Mouse (Mus musculus) neural tube, embryonic 14.5 days (tissue): ENCODE data around the gene Morn3. TPM values are rescaled to one million over a fixed set of nuclear protein-coding genes. Genes with fewer than 3 reads are reported as not detected.

Experiments used
- ATAC-seq: fragments of 200-750 bp; cut with Nextera tagmentation; 2 replicates; pipeline ENCODE4 v1.8.0; 2017; ENCODE audit warnings: low read depth, mild to moderate bottlenecking, moderate TSS enrichment, moderate library complexity
- H3K27ac ChIP-seq: fragments of 300-500 bp; sonication (generic); 2 replicates; pipeline ENCODE4 v1.5.1; 2014; ENCODE audit warnings: low read depth, mild to moderate bottlenecking, control low read depth, low read length, moderate library complexity, mixed read lengths
- H3K27me3 ChIP-seq: fragments of 300-500 bp; sonication (generic); 2 replicates; pipeline ENCODE4 v1.6.1; 2014; ENCODE audit warnings: low read length; ENCODE audit not compliant: control insufficient read depth, insufficient read depth
- H3K36me3 ChIP-seq: fragments of 300-500 bp; sonication (generic); 2 replicates; pipeline ENCODE4 v1.6.1; 2014; ENCODE audit warnings: low read length, mixed read lengths; ENCODE audit not compliant: control insufficient read depth, insufficient read depth
- H3K4me1 ChIP-seq: fragments of 300-500 bp; sonication (generic); 2 replicates; pipeline ENCODE4 v1.6.1; 2014; ENCODE audit warnings: low read length; ENCODE audit not compliant: control insufficient read depth, insufficient read depth
- H3K4me2 ChIP-seq: fragments of 300-500 bp; sonication (generic); 2 replicates; pipeline ENCODE4 v1.6.1; 2014; ENCODE audit warnings: mild to moderate bottlenecking, low read depth, low read length, control low read depth
- H3K4me3 ChIP-seq: fragments of 300-500 bp; sonication (generic); 2 replicates; pipeline ENCODE4 v1.5.1; 2014; ENCODE audit warnings: low read depth, low read length, control low read depth, mixed read lengths
- H3K9ac ChIP-seq: fragments of 300-500 bp; sonication (generic); replicated peaks from 2 replicates; pipeline ENCODE4 v1.6.1; 2014; ENCODE audit warnings: low read depth, mild to moderate bottlenecking, control low read depth, low read length, mixed read lengths
- H3K9me3 ChIP-seq: fragments of 300-500 bp; sonication (generic); 2 replicates; pipeline ENCODE4 v1.6.1; 2016; ENCODE audit warnings: low read length; ENCODE audit not compliant: control insufficient read depth
- WGBS: fragments of 180-500 bp; shearing (Covaris S2); extraction: QIAGEN DNeasy Blood & Tissue Kit; methylation state at CpG from one replicate; pipeline ENCODE4 v1.1.7; 2014; 5-methylcytosine and 5-hydroxymethylcytosine counted together
- polyA plus RNA-seq: library from polyadenylated mRNA; unstranded; fragments of >200 nt; fragmentation: Nextera tagmentation; extraction: Ambion mirVana; gene quantifications from 2 replicates; pipeline ENCODE4 v1.2.1, GENCODE M21; 2014

The Morn3 gene
- polyA plus RNA-seq, 1 experiment from 2014 or later, result 0.37 TPM

DNA sequence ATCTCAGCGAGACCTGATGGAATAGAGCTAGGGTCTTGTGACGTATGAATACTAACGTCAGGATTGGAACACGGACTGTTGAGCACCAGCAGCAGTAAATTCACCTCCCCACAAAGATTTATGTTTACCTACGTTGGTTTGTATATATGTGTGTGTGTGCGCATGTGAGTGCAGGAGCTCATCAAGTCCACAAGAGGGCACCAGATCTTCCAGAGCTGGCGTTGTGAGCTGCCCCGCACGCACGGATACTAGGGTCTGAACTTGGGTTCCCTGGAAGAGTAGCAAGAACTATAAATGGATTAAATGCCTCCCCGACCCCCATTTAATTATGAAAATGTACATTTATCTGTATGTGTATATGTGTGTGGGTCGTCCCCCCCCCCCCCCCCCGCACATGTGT, 33.7 kb upstream of the Morn3 start:
- no peaks in the 10 kb centered on the region for H3K36me3 ChIP-seq
- no peaks in the 10 kb centered on the region; the same call in 1 of the 2 replicates for H3K9me3 ChIP-seq
- H3K9ac ChIP-seq, result no peak overlapping the region
- H3K4me1 ChIP-seq, result peaks cover 16% of the 10 kb centered on the region; the same call in 1 of the 2 replicates
- 96% methylated on average over 12 of the region's 13 CpGs for WGBS
- no peak overlapping the region for H3K27ac ChIP-seq
- H3K27me3 ChIP-seq, result no peaks in the 10 kb centered on the region
- H3K4me2 ChIP-seq, result no peak overlapping the region
- H3K4me3 ChIP-seq, result no peak overlapping the region
- no peak for ATAC-seq

DNA sequence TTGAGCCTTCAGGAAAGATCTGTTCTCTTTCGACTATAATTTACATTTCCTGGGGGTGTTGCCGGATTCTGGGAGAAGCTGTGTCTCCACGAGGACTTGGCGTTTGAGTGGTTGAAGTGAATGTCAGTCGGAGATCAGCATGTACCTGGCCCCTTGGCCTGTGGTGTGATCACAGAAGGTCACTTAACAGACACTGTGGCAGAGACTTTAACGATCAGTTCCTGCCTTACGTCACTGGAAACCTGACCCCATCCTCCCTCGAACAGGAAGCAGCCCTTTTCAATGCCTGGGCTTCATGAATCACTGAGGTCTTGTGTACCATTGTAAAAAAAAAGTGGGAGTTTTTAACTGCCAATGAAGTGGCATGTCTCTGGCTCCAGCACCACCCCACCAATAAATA, 33.2 kb upstream of the Morn3 start:
- H3K4me2 ChIP-seq, result no peak overlapping the region
- peaks cover 16% of the 10 kb centered on the region; the same call in 1 of the 2 replicates for H3K4me1 ChIP-seq
- no peaks in the 10 kb centered on the region for H3K27me3 ChIP-seq
- WGBS, result 84% methylated on average over 8 of the region's 8 CpGs
- no peak for ATAC-seq
- H3K4me3 ChIP-seq, result no peak overlapping the region
- H3K36me3 ChIP-seq, result no peaks in the 10 kb centered on the region
- H3K27ac ChIP-seq, result no peak overlapping the region
- no peak overlapping the region for H3K9ac ChIP-seq
- no peaks in the 10 kb centered on the region; the same call in 1 of the 2 replicates for H3K9me3 ChIP-seq

GRCm38 (mm10) chr5:123079568-123079967, 32.8 kb upstream of the Morn3 start:
- no peaks in the 10 kb centered on the region for H3K27me3 ChIP-seq
- H3K9ac ChIP-seq, result no peak overlapping the region
- 83% methylated on average over 1 of the region's 1 CpGs for WGBS
- no peak overlapping the region for H3K27ac ChIP-seq
- no peaks in the 10 kb centered on the region; the same call in 1 of the 2 replicates for H3K9me3 ChIP-seq
- no peak overlapping the region for H3K4me2 ChIP-seq
- no peak for ATAC-seq
- no peaks in the 10 kb centered on the region for H3K36me3 ChIP-seq
- H3K4me3 ChIP-seq, result no peak overlapping the region
- H3K4me1 ChIP-seq, result peaks cover 16% of the 10 kb centered on the region; the same call in 1 of the 2 replicates

- peak overlapping the region; percentile 73 for H3K4me3 ChIP-seq
- H3K4me1 ChIP-seq, result peaks cover 16% of the 10 kb centered on the region; the same call in 1 of the 2 replicates
- ATAC-seq, result peak; percentile 91
- peak overlapping the region; percentile 83 for H3K4me2 ChIP-seq
- WGBS, result 4% methylated on average over 34 of the region's 35 CpGs
- peak overlapping the region; percentile 73 for H3K27ac ChIP-seq
- peak overlapping the region; percentile 69 for H3K9ac ChIP-seq
- no peaks in the 10 kb centered on the region for H3K27me3 ChIP-seq
- no peaks in the 10 kb centered on the region for H3K36me3 ChIP-seq
- no peaks in the 10 kb centered on the region; the same call in 1 of the 2 replicates for H3K9me3 ChIP-seq
Observed at GRCm38 (mm10) chr5:123076419-123077281, 29.8 kb upstream of the Morn3 start.

DNA sequence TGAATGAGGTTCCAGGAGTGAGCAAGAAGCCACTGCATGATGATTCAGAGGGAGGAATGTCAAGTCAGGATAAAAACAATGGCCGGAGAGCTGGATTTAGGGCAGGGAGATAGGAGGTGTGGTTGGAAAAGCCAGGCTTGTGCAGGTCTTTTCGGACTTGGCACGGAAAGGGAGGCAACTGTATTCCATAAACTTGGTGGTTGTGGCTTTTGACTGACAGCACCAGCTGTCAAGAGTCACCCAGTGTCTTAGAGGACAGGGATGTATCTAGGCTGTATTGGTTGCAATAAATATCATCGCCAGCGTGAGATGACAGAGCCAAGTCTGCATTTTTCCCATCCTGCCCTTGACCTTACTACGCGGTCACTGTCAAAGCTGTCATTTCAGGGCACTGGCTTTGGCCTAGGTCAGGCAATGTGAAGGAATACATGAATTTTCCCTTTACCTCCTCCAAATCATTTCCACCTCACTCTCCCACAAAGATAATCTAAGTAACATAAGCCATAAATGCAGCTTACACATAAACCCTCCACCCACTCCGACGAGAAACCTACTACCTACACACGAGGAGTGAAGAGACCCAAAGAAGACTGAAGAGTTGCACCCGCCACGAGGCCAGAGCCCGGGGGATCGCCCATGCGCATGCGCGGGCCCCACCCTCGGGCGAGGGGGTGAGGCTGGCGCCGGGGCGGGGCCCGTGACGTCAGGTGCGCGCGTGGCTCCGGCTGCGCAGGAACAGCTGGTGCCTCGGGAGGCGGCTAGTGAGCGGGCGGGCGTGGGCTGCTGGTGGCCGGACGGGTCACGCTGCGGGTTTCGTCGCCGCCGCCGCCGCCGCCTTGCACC, 29.0 kb upstream of the Morn3 start:
- H3K9ac ChIP-seq, result peak overlapping the region; percentile 69
- 11% methylated on average over 40 of the region's 45 CpGs for WGBS

DNA sequence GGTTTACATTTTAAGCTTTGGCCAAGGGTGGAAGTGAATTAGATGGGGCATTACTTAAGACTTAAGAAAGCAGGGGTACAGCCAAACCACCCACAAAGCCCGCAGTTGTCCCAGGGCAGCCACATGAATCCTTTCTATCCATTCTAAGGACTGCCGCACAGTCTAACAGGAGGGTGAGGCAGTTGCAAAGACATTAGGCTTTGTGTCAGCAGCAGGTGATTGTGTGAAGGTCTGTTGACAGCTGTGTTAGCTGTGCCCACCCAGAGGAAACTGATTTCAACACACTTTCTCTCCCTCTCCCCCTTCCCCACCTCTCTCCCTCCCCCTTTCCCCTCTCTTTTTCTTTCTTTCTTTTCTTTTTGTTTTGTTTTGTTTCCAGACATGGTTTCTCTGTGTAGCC, 21.9 kb upstream of the Morn3 start:
- no peak overlapping the region for H3K4me2 ChIP-seq
- no peak overlapping the region for H3K27ac ChIP-seq
- WGBS, result 92% methylated on average over 2 of the region's 2 CpGs
- no peaks in the 10 kb centered on the region for H3K9me3 ChIP-seq
- H3K27me3 ChIP-seq, result no peaks in the 10 kb centered on the region
- ATAC-seq, result no peak
- no peak overlapping the region for H3K9ac ChIP-seq
- no peak overlapping the region for H3K4me3 ChIP-seq
- H3K36me3 ChIP-seq, result no peaks in the 10 kb centered on the region
- no peaks in the 10 kb centered on the region for H3K4me1 ChIP-seq

More for the DNA sequence above, 29.0 kb upstream of the Morn3 start:
- peak overlapping the region; percentile 73 for H3K27ac ChIP-seq
- peak; percentile 92 for ATAC-seq
- no peaks in the 10 kb centered on the region for H3K36me3 ChIP-seq
- H3K4me2 ChIP-seq, result peak overlapping the region; percentile 83
- peaks cover 16% of the 10 kb centered on the region; the same call in 1 of the 2 replicates for H3K4me1 ChIP-seq
- no peaks in the 10 kb centered on the region for H3K27me3 ChIP-seq
- peak overlapping the region; percentile 73 for H3K4me3 ChIP-seq
- no peaks in the 10 kb centered on the region; the same call in 1 of the 2 replicates for H3K9me3 ChIP-seq

- Histone ChIP-seq H3K27ac (no peak within 1 kb of the TSS), H3K27me3 (no peaks in the 10 kb centered on the region), H3K9me3 (no peaks in the 10 kb centered on the region), H3K4me3 (no peak within 1 kb of the TSS), H3K36me3 (no peaks in the 10 kb centered on the region), H3K9ac (no peak within 1 kb of the TSS), H3K4me1 (no peaks in the 10 kb centered on the region), H3K4me2 (no peak within 1 kb of the TSS)
- ATAC-seq, result no peak
- WGBS, result 86% methylated on average over 12 of the region's 12 CpGs
Observed at GRCm38 (mm10) chr5:123068115-123068514, 21.3 kb upstream of the Morn3 start, which contains the start of gene Tmem120b. Tmem120b (plus strand) TSS chr5:123068415.

GRCm38 (mm10) chr5:123067395-123067995, 20.7 kb upstream of the Morn3 start:
- Histone ChIP-seq H3K9ac (no peak overlapping the region), H3K4me1 (no peaks in the 10 kb centered on the region), H3K27me3 (no peaks in the 10 kb centered on the region), H3K4me3 (no peak overlapping the region), H3K27ac (no peak overlapping the region), H3K4me2 (no peak overlapping the region), H3K36me3 (no peaks in the 10 kb centered on the region), H3K9me3 (no peaks in the 10 kb centered on the region)
- WGBS, result 27% methylated on average over 6 of the region's 6 CpGs
- ATAC-seq, result no peak
